Mouse (Mus musculus) heart, postnatal 36 days (tissue): ENCODE measurements around the gene Zfp119b. TPM values are rescaled to one million over a fixed set of nuclear protein-coding genes. Genes with fewer than 3 reads are reported as not detected.

Experiments used
- DNase-seq, 2 experiments: peaks; one replicate each; pipeline ENCODE4 v3.0.0; 2021 to 2022
- intact Hi-C: fragments of 180-260 bp; cut with DNase I; formaldehyde crosslinking; loops from one replicate; pipeline ENCODE4 v1.15.1; 2025
- total RNA-seq, 2 experiments: library from RNA; stranded (reverse); gene quantifications; 2 replicates each; pipeline ENCODE4 v1.2.3; 2021

Zfp119b gene
- 1 to 10 TPM; 3.7 to 4.3 TPM for total RNA-seq

GRCm38 (mm10) chr17:55949400-55949799, at the start of gene Zfp119b:
Gene Zfp119b (minus strand): TSS chr17:55949500.
- intact Hi-C loops, result no loop called here
- DNase-seq, result no peak

- intact Hi-C loops, result no loop called here
- DNase-seq, result peak in 1 of 2 experiments; percentile 29
Measured at GRCm38 (mm10) chr17:55996007-55996406, 46.7 kb upstream of the Zfp119b start.

GRCm38 (mm10) chr17:55990278-55990898, 41.1 kb upstream of the Zfp119b start:
- intact Hi-C loops, result no loop called here
- DNase-seq, result no peak

GRCm38 (mm10) chr17:55986030-55986961, 37.0 kb upstream of the Zfp119b start, which contains the start of gene Fsd1:
Gene Fsd1 (plus strand): TSS chr17:55986509.
- intact Hi-C loops, result no loop called here
- peak; percentile 23 to 44 for DNase-seq

- no peak for DNase-seq
- intact Hi-C loops, result no loop called here
Measured at GRCm38 (mm10) chr17:55977301-55977700, 28.0 kb upstream of the Zfp119b start.

GRCm38 (mm10) chr17:55976255-55976862, 27.1 kb upstream of the Zfp119b start:
- peak; percentile 74 to 83 for DNase-seq
- intact Hi-C loops, result loop anchor here (1.0 kb wide), 1 partner anchor 34 kb away; no protein-coding TSS in a partner anchor

GRCm38 (mm10) chr17:55971453-55971852, 22.2 kb upstream of the Zfp119b start:
- intact Hi-C loops, result no loop called here
- no peak for DNase-seq

- peak in 1 of 2 experiments; percentile 24 for DNase-seq
- intact Hi-C loops, result no loop called here
Measured at GRCm38 (mm10) chr17:55969966-55970891, 20.9 kb upstream of the Zfp119b start, which contains the start of gene Shd. Gene Shd (plus strand): TSS chr17:55970467.

GRCm38 (mm10) chr17:55969560-55969959, 20.3 kb upstream of the Zfp119b start:
- intact Hi-C loops, result no loop called here
- no peak for DNase-seq

GRCm38 (mm10) chr17:55968210-55968609, 18.9 kb upstream of the Zfp119b start:
- intact Hi-C loops, result no loop called here
- peak in 1 of 2 experiments; percentile 31 for DNase-seq

- DNase-seq, result no peak
- intact Hi-C loops, result no loop called here
Measured at GRCm38 (mm10) chr17:55967186-55967585, 17.9 kb upstream of the Zfp119b start.

GRCm38 (mm10) chr17:55964996-55965395, 15.7 kb upstream of the Zfp119b start:
- DNase-seq, result no peak
- intact Hi-C loops, result no loop called here

GRCm38 (mm10) chr17:55964496-55964895, 15.2 kb upstream of the Zfp119b start:
- DNase-seq, result no peak
- intact Hi-C loops, result no loop called here

GRCm38 (mm10) chr17:55963171-55963570, 13.9 kb upstream of the Zfp119b start:
- DNase-seq, result peak in 1 of 2 experiments; percentile 2
- intact Hi-C loops, result no loop called here

- peak in 1 of 2 experiments; percentile 1 for DNase-seq
- intact Hi-C loops, result no loop called here
Measured at GRCm38 (mm10) chr17:55961631-55962030, 12.3 kb upstream of the Zfp119b start.

GRCm38 (mm10) chr17:55960791-55961190, 11.5 kb upstream of the Zfp119b start:
- DNase-seq, result no peak
- intact Hi-C loops, result no loop called here

GRCm38 (mm10) chr17:55959946-55960740, 10.8 kb upstream of the Zfp119b start:
- intact Hi-C loops, result loop anchor here (5.0 kb wide), 3 partner anchors 47 to 258 kb away; partner anchors contain the start of genes Mpnd, Sh3gl1 and Stap2
- DNase-seq, result no peak

- intact Hi-C loops, result loop anchor here (5.0 kb wide), 3 partner anchors 48 to 257 kb away; partner anchors contain the start of genes Mpnd, Sh3gl1 and Stap2
- DNase-seq, result peak; percentile 93 to 95
Measured at GRCm38 (mm10) chr17:55958918-55959728, 9.8 kb upstream of the Zfp119b start, which contains the start of gene Yju2. Gene Yju2 (plus strand): TSS chr17:55959099.
